Mouse (Mus musculus) heart, embryonic 14.5 days (tissue): ENCODE results near the gene St6gal1. TPM values are rescaled to one million over a fixed set of nuclear protein-coding genes. Genes with fewer than 3 reads are reported as not detected.
A peak's percentile ranks its signal among the peaks of the same experiment; 100 is the strongest.

Source experiments
- ATAC-seq: fragments of 200-750 bp; cut with Nextera tagmentation; 2 replicates; pipeline ENCODE4 v1.8.0; 2017; ENCODE audit warnings: low read depth, moderate TSS enrichment; ENCODE audit not compliant: insufficient number of reproducible peaks, insufficient read depth, low FRiP score
- H3K27ac ChIP-seq, 2 experiments: fragments of 200-500 bp in 1 of 2; fragments of 300-500 bp in 1 of 2; sonication (generic) in 1 of 2; replicated peaks in 1 of 2; 2 replicates each; pipeline ENCODE4 v1.5.1; 2012 to 2014; ENCODE audit warnings: low read depth in 2 of 2, low read length in 2 of 2, control low read depth in 1 of 2, mild to moderate bottlenecking in 1 of 2, mixed read lengths in 1 of 2; ENCODE audit not compliant: control insufficient read depth in 1 of 2, insufficient read depth in 1 of 2
- H3K27me3 ChIP-seq: fragments of 300-500 bp; sonication (generic); 2 replicates; pipeline ENCODE4 v1.6.1; 2014; ENCODE audit warnings: mild to moderate bottlenecking, low read length, control low read depth; ENCODE audit not compliant: control insufficient read depth, insufficient read depth
- H3K36me3 ChIP-seq: fragments of 300-500 bp; sonication (generic); 2 replicates; pipeline ENCODE4 v1.6.1; 2014; ENCODE audit warnings: mild to moderate bottlenecking, control low read depth, low read length, mixed read lengths; ENCODE audit not compliant: control insufficient read depth, insufficient read depth
- H3K4me1 ChIP-seq, 2 experiments: fragments of 200-500 bp in 1 of 2; fragments of 300-500 bp in 1 of 2; sonication (generic) in 1 of 2; 2 replicates each; pipeline ENCODE4 v1.6.1; 2012 to 2014; ENCODE audit warnings: low read length in 2 of 2, control low read depth in 1 of 2, mixed read lengths in 1 of 2; ENCODE audit not compliant: control insufficient read depth in 2 of 2, insufficient read depth in 2 of 2
- H3K4me2 ChIP-seq: fragments of 300-500 bp; sonication (generic); 2 replicates; pipeline ENCODE4 v1.6.1; 2014; ENCODE audit warnings: mild to moderate bottlenecking, low read length
- H3K4me3 ChIP-seq, 2 experiments: fragments of 200-500 bp in 1 of 2; fragments of 300-500 bp in 1 of 2; sonication (generic) in 1 of 2; 2 replicates each; pipeline ENCODE4 v1.5.1; 2012 to 2014; ENCODE audit warnings: low read length in 2 of 2, mild to moderate bottlenecking in 2 of 2, control low read depth in 1 of 2, low read depth in 1 of 2, moderate library complexity in 1 of 2; ENCODE audit not compliant: control insufficient read depth in 1 of 2, insufficient read depth in 1 of 2
- H3K9ac ChIP-seq: fragments of 300-500 bp; sonication (generic); 2 replicates; pipeline ENCODE4 v1.6.1; 2014; ENCODE audit warnings: mild to moderate bottlenecking, low read length
- H3K9me3 ChIP-seq: fragments of 300-500 bp; sonication (generic); 2 replicates; pipeline ENCODE4 v1.6.1; 2016; ENCODE audit warnings: low read length, control low read depth; ENCODE audit not compliant: control insufficient read depth
- WGBS: fragments of 180-500 bp; shearing (Covaris S2); extraction: QIAGEN DNeasy Blood & Tissue Kit; methylation state at CpG from one replicate; pipeline ENCODE4 v1.1.7; 2014; 5-methylcytosine and 5-hydroxymethylcytosine counted together
- polyA plus RNA-seq: library from polyadenylated mRNA; unstranded; fragments of >200 nt; fragmentation: Nextera tagmentation; extraction: Ambion mirVana; gene quantifications from 2 replicates; pipeline ENCODE4 v1.2.1, GENCODE M21; 2014

Gene St6gal1
- polyA plus RNA-seq, 1 experiment from 2014 or later, result 16.2 TPM

DNA sequence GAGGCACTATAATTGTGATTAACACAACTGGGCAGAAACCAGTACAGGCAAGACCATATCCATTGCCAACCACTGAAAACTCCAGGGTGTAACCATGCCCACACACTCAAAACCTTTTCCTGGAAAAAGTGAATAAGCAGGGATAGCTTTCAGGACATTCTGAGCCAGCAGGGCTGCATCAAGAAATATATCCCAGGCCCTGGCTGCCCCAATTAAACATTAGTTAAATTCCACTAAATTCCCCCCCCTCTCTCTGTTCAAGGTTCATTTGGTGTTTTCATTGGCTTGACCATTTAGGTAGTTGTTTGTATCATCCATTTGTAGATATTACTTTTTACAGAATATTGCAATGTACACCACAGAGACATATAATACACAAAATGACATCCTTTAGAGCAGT lies 28.2 kb upstream of the St6gal1 start:
- Histone ChIP-seq H3K9ac (no peak overlapping the region), H3K4me1 (no peaks in the 10 kb centered on the region), H3K9me3 (no peaks in the 10 kb centered on the region), H3K4me2 (no peak overlapping the region), H3K27me3 (no peaks in the 10 kb centered on the region), H3K4me3 (no peak overlapping the region), H3K36me3 (no peaks in the 10 kb centered on the region), H3K27ac (no peak overlapping the region)
- ATAC-seq, result no peak

DNA sequence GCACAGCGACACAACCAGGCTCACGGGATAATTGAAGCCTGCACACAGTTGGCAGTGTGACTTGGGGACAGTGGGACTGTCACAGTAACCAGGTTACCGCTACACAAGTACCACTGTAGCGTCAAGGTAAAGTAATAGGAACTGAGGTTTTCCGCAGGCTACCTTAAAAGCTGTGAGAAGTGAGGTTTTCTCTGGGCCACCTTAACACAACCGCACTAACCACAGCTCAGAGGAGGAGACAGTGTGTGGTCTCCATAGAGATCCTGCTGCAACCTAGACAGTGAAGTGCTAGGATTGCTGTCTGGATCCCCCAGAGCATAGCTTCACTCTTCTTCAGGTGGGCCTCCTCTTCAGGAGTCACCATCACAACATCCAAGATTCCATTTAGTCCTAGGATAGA lies 27.7 kb upstream of the St6gal1 start:
- H3K9ac ChIP-seq, result no peak overlapping the region
- H3K9me3 ChIP-seq, result no peaks in the 10 kb centered on the region
- H3K36me3 ChIP-seq, result no peaks in the 10 kb centered on the region
- H3K27me3 ChIP-seq, result no peaks in the 10 kb centered on the region
- no peak for ATAC-seq
- no peak overlapping the region for H3K27ac ChIP-seq
- no peak overlapping the region for H3K4me2 ChIP-seq
- WGBS, result 86% methylated on average over 6 of the region's 6 CpGs
- H3K4me3 ChIP-seq, result no peak overlapping the region
- no peaks in the 10 kb centered on the region for H3K4me1 ChIP-seq

DNA sequence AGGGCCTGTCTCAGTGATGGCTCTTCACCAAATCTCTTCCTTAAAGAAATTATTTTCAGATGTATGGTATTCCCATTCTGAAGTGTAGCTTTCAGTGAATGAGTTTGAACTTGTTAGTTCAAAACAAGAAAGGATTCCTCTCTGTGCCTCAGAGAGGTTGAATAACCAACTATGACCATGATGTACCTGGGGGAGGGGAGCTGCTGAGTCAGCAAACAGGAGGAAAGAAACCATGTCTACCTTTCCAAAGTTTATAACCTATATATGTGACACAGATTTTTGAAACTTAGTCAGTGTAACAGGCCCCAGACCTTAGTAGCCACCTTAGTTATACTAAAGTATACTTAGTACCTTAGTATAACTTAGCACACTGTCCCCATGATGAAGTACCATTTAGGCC lies 23.0 kb upstream of the St6gal1 start:
- no peak overlapping the region for H3K27ac ChIP-seq
- no peaks in the 10 kb centered on the region for H3K9me3 ChIP-seq
- H3K4me2 ChIP-seq, result no peak overlapping the region
- ATAC-seq, result no peak
- no peaks in the 10 kb centered on the region for H3K4me1 ChIP-seq
- H3K9ac ChIP-seq, result no peak overlapping the region
- H3K36me3 ChIP-seq, result no peaks in the 10 kb centered on the region
- no peaks in the 10 kb centered on the region for H3K27me3 ChIP-seq
- H3K4me3 ChIP-seq, result no peak overlapping the region

DNA sequence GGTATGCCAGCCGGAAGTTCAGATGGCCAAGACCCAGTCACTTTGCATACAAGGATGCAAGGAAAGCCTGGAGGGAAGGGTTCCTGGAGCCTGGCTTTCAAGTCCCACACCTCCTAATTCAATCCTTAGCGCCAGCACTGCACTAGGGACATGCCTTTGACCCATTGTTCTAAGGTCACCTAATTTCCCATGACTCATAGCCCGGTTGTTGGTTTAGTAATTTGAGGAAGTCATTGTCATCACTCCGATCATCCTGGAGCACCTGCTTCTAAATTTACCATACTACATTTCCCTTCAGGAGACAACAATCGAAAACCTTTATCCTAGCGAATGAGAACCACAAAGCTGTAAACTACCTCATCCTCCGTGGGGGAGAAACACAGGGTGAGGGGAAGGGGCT lies 10.2 kb upstream of the St6gal1 start:
- Histone ChIP-seq H3K4me2 (no peak overlapping the region), H3K27me3 (no peaks in the 10 kb centered on the region), H3K4me3 (no peak overlapping the region), H3K36me3 (no peaks in the 10 kb centered on the region), H3K27ac (no peak overlapping the region), H3K4me1 (0 out of 4 replicates have a peak, but pooled peaks cover 0 to 2% of the 10 kb centered on the region in 2 experiments), H3K9ac (no peak overlapping the region), H3K9me3 (no peaks in the 10 kb centered on the region)
- 56% methylated on average over 7 of the region's 7 CpGs for WGBS
- ATAC-seq, result no peak

DNA sequence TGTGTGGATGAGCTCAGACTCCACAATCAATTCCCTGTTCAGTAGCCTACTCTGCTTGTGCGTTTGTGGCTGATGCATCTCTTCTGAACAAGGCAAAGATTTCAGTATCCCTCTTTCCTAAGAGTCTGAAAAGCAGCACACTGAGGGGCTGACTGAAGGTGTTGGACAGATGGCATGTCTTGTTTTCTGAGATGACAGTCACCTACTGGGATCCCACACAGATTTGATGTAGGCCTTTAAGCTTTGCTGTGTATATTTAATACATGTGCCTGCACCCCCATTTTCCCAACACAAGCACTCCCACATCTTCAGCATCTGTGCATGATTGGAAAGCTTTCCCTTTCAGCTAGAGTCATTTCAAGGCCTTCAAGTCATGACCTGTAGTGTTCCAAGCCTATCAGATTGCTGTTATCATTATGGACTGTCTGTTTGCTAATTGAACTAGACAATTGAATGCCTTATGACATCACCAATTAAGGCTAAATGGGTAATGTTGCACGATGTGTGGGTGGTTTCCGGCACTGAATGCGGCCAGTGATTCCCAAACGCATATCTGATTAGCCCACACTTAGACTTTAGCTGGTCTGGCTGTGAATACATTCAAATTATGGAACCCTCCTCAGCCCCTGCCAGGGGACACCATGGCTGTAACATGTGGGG lies 9.2 kb upstream of the St6gal1 start:
- 81% methylated on average over 5 of the region's 5 CpGs for WGBS
- H3K4me2 ChIP-seq, result no peak overlapping the region

DNA sequence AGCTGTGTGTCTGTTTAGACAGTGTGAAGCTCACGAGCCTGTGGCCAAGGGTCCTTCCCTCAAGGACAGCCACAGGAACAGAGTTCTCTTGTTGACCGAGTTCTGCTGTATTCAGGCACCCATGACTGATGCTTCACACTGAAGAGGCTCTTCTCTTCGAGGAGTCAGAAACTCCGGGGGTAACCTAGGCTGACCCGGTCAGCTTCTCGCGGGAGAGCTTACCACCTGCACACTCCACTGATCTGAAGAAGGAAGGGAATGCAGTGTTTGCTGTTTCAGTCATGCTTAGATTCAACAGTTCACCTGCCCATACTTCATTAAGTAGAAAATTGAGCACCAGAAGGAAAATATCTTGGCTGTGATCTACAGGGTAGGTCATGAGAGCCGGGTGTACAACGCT lies 8.2 kb upstream of the St6gal1 start:
- no peaks in the 10 kb centered on the region for H3K27me3 ChIP-seq
- no peak overlapping the region for H3K4me2 ChIP-seq
- H3K9ac ChIP-seq, result no peak overlapping the region
- no peak overlapping the region for H3K4me3 ChIP-seq
- no peak for ATAC-seq
- no peaks in the 10 kb centered on the region for H3K9me3 ChIP-seq
- WGBS, result 85% methylated on average over 9 of the region's 9 CpGs
- 0 out of 4 replicates have a peak, but pooled peaks cover 0 to 2% of the 10 kb centered on the region in 2 experiments for H3K4me1 ChIP-seq
- no peak overlapping the region for H3K27ac ChIP-seq
- H3K36me3 ChIP-seq, result no peaks in the 10 kb centered on the region

More for the DNA sequence above, 9.2 kb upstream of the St6gal1 start:
- H3K36me3 ChIP-seq, result no peaks in the 10 kb centered on the region
- H3K9ac ChIP-seq, result no peak overlapping the region
- H3K27ac ChIP-seq, result no peak overlapping the region
- no peaks in the 10 kb centered on the region for H3K9me3 ChIP-seq
- 0 out of 4 replicates have a peak, but pooled peaks cover 0 to 2% of the 10 kb centered on the region in 2 experiments for H3K4me1 ChIP-seq
- no peak overlapping the region for H3K4me3 ChIP-seq
- H3K27me3 ChIP-seq, result no peaks in the 10 kb centered on the region
- ATAC-seq, result no peak

DNA sequence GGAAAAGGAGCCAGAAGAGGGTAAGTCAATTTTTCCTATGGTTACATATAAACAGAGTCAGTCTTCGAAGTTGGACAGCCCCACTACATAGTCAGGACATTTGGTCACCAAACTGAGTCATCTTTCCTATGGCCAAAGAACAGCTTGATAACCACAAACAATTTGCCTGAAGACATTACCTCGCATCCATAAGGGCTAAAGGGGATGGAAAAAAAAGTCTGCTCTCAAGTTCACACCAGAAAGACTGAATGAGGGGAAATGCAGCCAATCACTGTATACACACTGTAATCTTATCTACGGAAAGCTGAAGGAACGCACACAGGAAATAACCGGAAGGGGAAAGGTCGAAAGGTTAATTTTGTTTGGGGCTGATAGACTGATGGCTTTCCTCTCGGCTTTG lies 6.2 kb upstream of the St6gal1 start:
- peak; percentile 72 for ATAC-seq
- H3K4me1 ChIP-seq, result 0 out of 4 replicates have a peak, but pooled peaks cover 0 to 2% of the 10 kb centered on the region in 2 experiments
- no peak overlapping the region for H3K4me2 ChIP-seq
- no peak overlapping the region for H3K4me3 ChIP-seq
- H3K9me3 ChIP-seq, result no peaks in the 10 kb centered on the region
- peaks cover 2% of the 10 kb centered on the region; the same call in 1 of the 2 replicates for H3K27me3 ChIP-seq
- no peak overlapping the region for H3K9ac ChIP-seq
- H3K36me3 ChIP-seq, result no peaks in the 10 kb centered on the region
- peak overlapping the region in 1 of 2 experiments; percentile 49; a peak in 1 of 4 replicates for H3K27ac ChIP-seq
- WGBS, result 30% methylated on average over 7 of the region's 7 CpGs
